Mouse (Mus musculus): ENCODE measurements around the gene Prmt9. TPM values are rescaled to one million over a fixed set of nuclear protein-coding genes. Genes with fewer than 3 reads are reported as not detected.

Prmt9 gene
- polyA plus RNA-seq, 1 experiment from 2014 or later: 21.7 TPM

- ATAC-seq (ENCODE audit: insufficient number of reproducible peaks, insufficient read depth, low FRiP score, low read depth): no peak
- WGBS: 89% methylated on average over 1 of the region's 1 CpGs
- H3K27me3 ChIP-seq (ENCODE audit: control insufficient read depth, insufficient read depth, low read length): no peaks in the 10 kb centered on the region
- no peak overlapping the region for H3K4me2 ChIP-seq (replicated peaks; ENCODE audit: low read depth, low read length)
- no peak overlapping the region for H3K9ac ChIP-seq (replicated peaks; ENCODE audit: low read depth, low read length)
- H3K27ac ChIP-seq (ENCODE audit: low read length): no peak overlapping the region
- H3K9me3 ChIP-seq (ENCODE audit: control insufficient read depth, low read depth, low read length): no peaks in the 10 kb centered on the region
- no peaks in the 10 kb centered on the region for H3K36me3 ChIP-seq (ENCODE audit: control insufficient read depth, insufficient read depth, low read length)
- no peak overlapping the region for H3K4me3 ChIP-seq (ENCODE audit: low read depth, low read length)
- no peaks in the 10 kb centered on the region for H3K4me1 ChIP-seq (ENCODE audit: control insufficient read depth, insufficient read depth, low read length)
Observed at GRCm38 (mm10) chr8:77538256-77538655, 10.9 kb upstream of the Prmt9 start.

GRCm38 (mm10) chr8:77543152-77543777 lies 5.9 kb upstream of the Prmt9 start:
- no peak for ATAC-seq (ENCODE audit: insufficient number of reproducible peaks, insufficient read depth, low FRiP score, low read depth)
- 78% methylated on average over 6 of the region's 6 CpGs for WGBS
- H3K27ac ChIP-seq (ENCODE audit: low read length): no peak overlapping the region

GRCm38 (mm10) chr8:77544428-77544827 lies 4.8 kb upstream of the Prmt9 start:
- H3K9me3 ChIP-seq (ENCODE audit: control insufficient read depth, low read depth, low read length): no peaks in the 10 kb centered on the region
- no peak overlapping the region for H3K27ac ChIP-seq (ENCODE audit: low read length)
- H3K4me3 ChIP-seq (ENCODE audit: low read depth, low read length): no peak overlapping the region
- no peaks in the 10 kb centered on the region for H3K4me1 ChIP-seq (ENCODE audit: control insufficient read depth, insufficient read depth, low read length)
- no peaks in the 10 kb centered on the region for H3K27me3 ChIP-seq (ENCODE audit: control insufficient read depth, insufficient read depth, low read length)
- H3K36me3 ChIP-seq (ENCODE audit: control insufficient read depth, insufficient read depth, low read length): no peaks in the 10 kb centered on the region
- 65% methylated on average over 3 of the region's 3 CpGs for WGBS
- no peak overlapping the region for H3K4me2 ChIP-seq (replicated peaks; ENCODE audit: low read depth, low read length)
- ATAC-seq (ENCODE audit: insufficient number of reproducible peaks, insufficient read depth, low FRiP score, low read depth): no peak
- H3K9ac ChIP-seq (replicated peaks; ENCODE audit: low read depth, low read length): no peak overlapping the region

More at GRCm38 (mm10) chr8:77543152-77543777, 5.9 kb upstream of the Prmt9 start:
- no peaks in the 10 kb centered on the region for H3K27me3 ChIP-seq (ENCODE audit: control insufficient read depth, insufficient read depth, low read length)
- H3K4me2 ChIP-seq (replicated peaks; ENCODE audit: low read depth, low read length): no peak overlapping the region
- H3K36me3 ChIP-seq (ENCODE audit: control insufficient read depth, insufficient read depth, low read length): no peaks in the 10 kb centered on the region
- H3K9me3 ChIP-seq (ENCODE audit: control insufficient read depth, low read depth, low read length): no peaks in the 10 kb centered on the region
- no peaks in the 10 kb centered on the region for H3K4me1 ChIP-seq (ENCODE audit: control insufficient read depth, insufficient read depth, low read length)
- H3K9ac ChIP-seq (replicated peaks; ENCODE audit: low read depth, low read length): no peak overlapping the region
- H3K4me3 ChIP-seq (ENCODE audit: low read depth, low read length): no peak overlapping the region

DNA sequence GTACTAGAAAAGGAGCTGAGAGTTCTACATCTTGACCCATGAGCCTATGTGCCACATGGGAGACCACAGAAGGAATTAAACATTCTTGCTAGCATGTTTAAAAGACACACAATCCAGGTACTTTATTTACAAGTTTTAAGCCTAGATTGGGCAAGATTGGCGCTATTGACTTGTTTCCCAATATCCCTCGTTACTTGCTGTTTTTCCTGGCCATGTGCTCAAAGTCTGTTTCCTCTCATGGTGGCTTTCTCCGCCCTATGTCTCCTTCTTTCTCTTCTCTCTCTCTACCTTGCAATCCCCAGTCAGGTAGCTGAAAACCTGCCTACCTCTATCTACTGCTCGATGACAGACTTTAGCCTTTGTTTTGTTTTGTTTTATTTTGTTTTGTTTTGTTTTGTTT lies 3.6 kb upstream of the Prmt9 start:
- H3K9ac ChIP-seq (replicated peaks; ENCODE audit: low read depth, low read length): no peak overlapping the region
- no peaks in the 10 kb centered on the region for H3K9me3 ChIP-seq (ENCODE audit: control insufficient read depth, low read depth, low read length)
- H3K4me1 ChIP-seq (ENCODE audit: control insufficient read depth, insufficient read depth, low read length): no peaks in the 10 kb centered on the region
- no peak overlapping the region for H3K4me2 ChIP-seq (replicated peaks; ENCODE audit: low read depth, low read length)
- H3K4me3 ChIP-seq (ENCODE audit: low read depth, low read length): no peak overlapping the region
- H3K36me3 ChIP-seq (ENCODE audit: control insufficient read depth, insufficient read depth, low read length): no peaks in the 10 kb centered on the region
- H3K27ac ChIP-seq (ENCODE audit: low read length): no peak overlapping the region
- H3K27me3 ChIP-seq (ENCODE audit: control insufficient read depth, insufficient read depth, low read length): no peaks in the 10 kb centered on the region
- no peak for ATAC-seq (ENCODE audit: insufficient number of reproducible peaks, insufficient read depth, low FRiP score, low read depth)
- 89% methylated on average over 4 of the region's 4 CpGs for WGBS

- Histone ChIP-seq H3K27me3 (ENCODE audit: control insufficient read depth, insufficient read depth, low read length) (no peaks in the 10 kb centered on the region), H3K4me3 (ENCODE audit: low read depth, low read length) (peak overlapping the region; percentile 78), H3K4me2 (replicated peaks; ENCODE audit: low read depth, low read length) (peak overlapping the region; percentile 75), H3K9me3 (ENCODE audit: control insufficient read depth, low read depth, low read length) (0 out of 2 replicates have a peak, but pooled peaks cover 3% of the 10 kb centered on the region), H3K36me3 (ENCODE audit: control insufficient read depth, insufficient read depth, low read length) (peaks cover 20% of the 10 kb centered on the region), H3K27ac (ENCODE audit: low read length) (no peak overlapping the region), H3K9ac (replicated peaks; ENCODE audit: low read depth, low read length) (peak overlapping the region; percentile 91), H3K4me1 (ENCODE audit: control insufficient read depth, insufficient read depth, low read length) (no peaks in the 10 kb centered on the region)
- ATAC-seq (ENCODE audit: insufficient number of reproducible peaks, insufficient read depth, low FRiP score, low read depth): no peak
- WGBS: 17% methylated on average over 7 of the region's 7 CpGs
Observed at GRCm38 (mm10) chr8:77549881-77550580, 834 bp downstream of the Prmt9 start.

- ATAC-seq (ENCODE audit: insufficient number of reproducible peaks, insufficient read depth, low FRiP score, low read depth): no peak
- Histone ChIP-seq H3K4me1 (ENCODE audit: control insufficient read depth, insufficient read depth, low read length) (no peaks in the 10 kb centered on the region), H3K27me3 (ENCODE audit: control insufficient read depth, insufficient read depth, low read length) (no peaks in the 10 kb centered on the region), H3K9ac (replicated peaks; ENCODE audit: low read depth, low read length) (no peak overlapping the region), H3K36me3 (ENCODE audit: control insufficient read depth, insufficient read depth, low read length) (peaks cover 42% of the 10 kb centered on the region), H3K4me3 (ENCODE audit: low read depth, low read length) (no peak overlapping the region), H3K9me3 (ENCODE audit: control insufficient read depth, low read depth, low read length) (0 out of 2 replicates have a peak, but pooled peaks cover 3% of the 10 kb centered on the region), H3K27ac (ENCODE audit: low read length) (no peak overlapping the region), H3K4me2 (replicated peaks; ENCODE audit: low read depth, low read length) (no peak overlapping the region)
- 98% methylated on average over 3 of the region's 3 CpGs for WGBS
Observed at GRCm38 (mm10) chr8:77552491-77552890, 3.3 kb downstream of the Prmt9 start.

DNA sequence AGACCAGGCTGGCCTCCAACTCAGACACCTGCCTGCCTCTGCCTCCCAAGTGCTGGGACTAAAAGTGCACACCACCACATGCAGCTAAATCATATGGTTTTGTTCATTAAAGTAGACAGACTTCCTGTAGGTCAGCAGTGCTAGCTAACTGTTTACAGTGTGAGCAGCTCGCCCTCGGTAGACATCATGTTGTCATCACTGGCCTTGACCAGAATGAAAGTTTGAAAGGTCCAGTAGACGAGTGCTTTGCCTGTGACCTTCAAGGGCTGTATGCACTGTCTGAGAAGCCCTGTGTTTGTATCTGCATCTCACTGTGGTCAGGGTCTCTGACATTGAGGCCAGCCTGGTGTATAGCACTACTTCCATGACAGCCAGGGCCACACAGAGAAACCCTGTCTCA lies 12.2 kb downstream of the Prmt9 start:
- no peak for ATAC-seq (ENCODE audit: insufficient number of reproducible peaks, insufficient read depth, low FRiP score, low read depth)
- H3K4me1 ChIP-seq (ENCODE audit: control insufficient read depth, insufficient read depth, low read length): no peaks in the 10 kb centered on the region
- no peak overlapping the region for H3K9ac ChIP-seq (replicated peaks; ENCODE audit: low read depth, low read length)
- peaks cover 54% of the 10 kb centered on the region for H3K36me3 ChIP-seq (ENCODE audit: control insufficient read depth, insufficient read depth, low read length)
- no peak overlapping the region for H3K4me2 ChIP-seq (replicated peaks; ENCODE audit: low read depth, low read length)
- H3K4me3 ChIP-seq (ENCODE audit: low read depth, low read length): no peak overlapping the region
- H3K27ac ChIP-seq (ENCODE audit: low read length): no peak overlapping the region
- H3K27me3 ChIP-seq (ENCODE audit: control insufficient read depth, insufficient read depth, low read length): no peaks in the 10 kb centered on the region
- WGBS: 78% methylated on average over 3 of the region's 3 CpGs
- H3K9me3 ChIP-seq (ENCODE audit: control insufficient read depth, low read depth, low read length): no peaks in the 10 kb centered on the region

- Histone ChIP-seq H3K9ac (replicated peaks; ENCODE audit: low read depth, low read length) (no peak overlapping the region), H3K4me3 (ENCODE audit: low read depth, low read length) (no peak overlapping the region), H3K27ac (ENCODE audit: low read length) (no peak overlapping the region), H3K9me3 (ENCODE audit: control insufficient read depth, low read depth, low read length) (no peaks in the 10 kb centered on the region), H3K27me3 (ENCODE audit: control insufficient read depth, insufficient read depth, low read length) (no peaks in the 10 kb centered on the region), H3K4me1 (ENCODE audit: control insufficient read depth, insufficient read depth, low read length) (no peaks in the 10 kb centered on the region), H3K4me2 (replicated peaks; ENCODE audit: low read depth, low read length) (no peak overlapping the region), H3K36me3 (ENCODE audit: control insufficient read depth, insufficient read depth, low read length) (peaks cover 21% of the 10 kb centered on the region; the same call in 1 of the 2 replicates)
- no peak for ATAC-seq (ENCODE audit: insufficient number of reproducible peaks, insufficient read depth, low FRiP score, low read depth)
- WGBS: 85% methylated on average over 5 of the region's 5 CpGs
Observed at GRCm38 (mm10) chr8:77574229-77574628, 25.0 kb downstream of the Prmt9 start.
